Mouse (Mus musculus): ENCODE results near the gene Ak1. TPM values are rescaled to one million over a fixed set of nuclear protein-coding genes. Genes with fewer than 3 reads are reported as not detected.
A peak's percentile ranks its signal among the peaks of the same experiment; 100 is the strongest.

Gene Ak1
- polyA plus RNA-seq, 1 experiment from 2014 or later, result 125 TPM

DNA sequence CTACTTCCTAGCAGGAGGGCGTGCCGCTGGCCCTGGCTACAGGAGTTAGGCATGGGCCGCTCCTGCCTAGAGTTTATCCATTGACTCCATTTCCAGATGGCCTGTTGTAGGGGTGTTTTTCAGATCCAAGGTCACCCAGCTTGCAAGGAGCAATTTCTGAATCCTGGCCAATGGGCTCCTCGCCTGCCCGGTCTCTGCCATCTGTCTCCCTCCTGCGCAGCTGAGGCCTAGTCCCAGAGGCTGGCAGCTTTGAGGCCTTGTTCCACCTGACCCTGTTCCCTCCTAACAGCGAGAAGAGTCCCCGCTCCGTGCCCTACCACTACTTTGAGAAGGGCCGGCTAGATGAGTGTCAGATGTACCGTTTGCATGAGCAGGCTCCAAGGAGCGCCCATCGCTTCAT is 24.8 kb upstream of the Ak1 start:
- Histone ChIP-seq H3K9me3 (ENCODE audit: control insufficient read depth, low read length) (no peaks in the 10 kb centered on the region), H3K36me3 (ENCODE audit: control insufficient read depth, insufficient read depth, low read length) (peaks cover 45% of the 10 kb centered on the region; the same call in 1 of the 2 replicates), H3K4me3 (ENCODE audit: low read depth, low read length) (no peak overlapping the region), H3K4me2 (ENCODE audit: low read depth, low read length) (no peak overlapping the region), H3K27me3 (replicated peaks; ENCODE audit: control insufficient read depth, insufficient read depth, low read length) (no peaks in the 10 kb centered on the region), H3K4me1 (ENCODE audit: control insufficient read depth, insufficient read depth, low read length) (peaks cover 5% of the 10 kb centered on the region; the same call in 1 of the 2 replicates), H3K27ac (replicated peaks; ENCODE audit: low read depth, low read length) (no peak overlapping the region), H3K9ac (ENCODE audit: low read depth, low read length) (no peak overlapping the region)
- ATAC-seq (ENCODE audit: low read depth), result no peak
- 87% methylated on average over 13 of the region's 13 CpGs for WGBS
- DNase-seq (ENCODE audit: low spot score), result no peak

DNA sequence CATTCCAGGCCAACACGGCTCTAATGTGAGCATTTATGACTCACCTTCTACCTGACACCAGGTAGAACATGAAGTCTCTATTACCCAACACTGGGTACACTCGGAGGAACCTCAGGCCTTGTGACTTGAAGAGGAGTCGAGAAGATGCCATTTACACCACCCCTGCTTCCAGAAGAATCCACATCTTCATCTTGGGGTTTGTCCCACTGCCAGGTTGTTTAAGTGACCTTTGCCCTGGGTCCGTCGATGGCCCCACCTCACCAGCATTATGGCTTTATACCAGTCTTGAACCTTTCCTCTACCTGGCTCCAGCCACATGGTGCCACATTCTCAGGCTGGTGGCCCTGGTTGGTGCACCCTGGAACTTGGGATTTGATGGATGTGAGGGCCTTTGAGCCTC is 24.3 kb upstream of the Ak1 start:
- H3K27me3 ChIP-seq (replicated peaks; ENCODE audit: control insufficient read depth, insufficient read depth, low read length), result no peaks in the 10 kb centered on the region
- no peak for DNase-seq (ENCODE audit: low spot score)
- H3K36me3 ChIP-seq (ENCODE audit: control insufficient read depth, insufficient read depth, low read length), result peaks cover 45% of the 10 kb centered on the region; the same call in 1 of the 2 replicates
- H3K4me1 ChIP-seq (ENCODE audit: control insufficient read depth, insufficient read depth, low read length), result peaks cover 5% of the 10 kb centered on the region; the same call in 1 of the 2 replicates
- H3K27ac ChIP-seq (replicated peaks; ENCODE audit: low read depth, low read length), result no peak overlapping the region
- 93% methylated on average over 5 of the region's 5 CpGs for WGBS
- no peaks in the 10 kb centered on the region for H3K9me3 ChIP-seq (ENCODE audit: control insufficient read depth, low read length)
- H3K9ac ChIP-seq (ENCODE audit: low read depth, low read length), result no peak overlapping the region
- no peak overlapping the region for H3K4me3 ChIP-seq (ENCODE audit: low read depth, low read length)
- H3K4me2 ChIP-seq (ENCODE audit: low read depth, low read length), result no peak overlapping the region
- no peak for ATAC-seq (ENCODE audit: low read depth)

- 87% methylated on average over 5 of the region's 5 CpGs for WGBS
Measured at GRCm38 (mm10) chr2:32597699-32598098, 23.9 kb upstream of the Ak1 start.

GRCm38 (mm10) chr2:32598506-32598905 is 23.1 kb upstream of the Ak1 start:
- Histone ChIP-seq H3K4me3 (ENCODE audit: low read depth, low read length) (no peak overlapping the region), H3K9me3 (ENCODE audit: control insufficient read depth, low read length) (no peaks in the 10 kb centered on the region), H3K27me3 (replicated peaks; ENCODE audit: control insufficient read depth, insufficient read depth, low read length) (no peaks in the 10 kb centered on the region), H3K4me1 (ENCODE audit: control insufficient read depth, insufficient read depth, low read length) (peaks cover 5% of the 10 kb centered on the region; the same call in 1 of the 2 replicates), H3K27ac (replicated peaks; ENCODE audit: low read depth, low read length) (no peak overlapping the region), H3K36me3 (ENCODE audit: control insufficient read depth, insufficient read depth, low read length) (peaks cover 38% of the 10 kb centered on the region; the same call in 1 of the 2 replicates), H3K4me2 (ENCODE audit: low read depth, low read length) (no peak overlapping the region), H3K9ac (ENCODE audit: low read depth, low read length) (no peak overlapping the region)
- no peak for DNase-seq (ENCODE audit: low spot score)
- no peak for ATAC-seq (ENCODE audit: low read depth)
- WGBS, result 81% methylated on average over 8 of the region's 8 CpGs

More at GRCm38 (mm10) chr2:32597699-32598098, 23.9 kb upstream of the Ak1 start:
- Histone ChIP-seq H3K9ac (ENCODE audit: low read depth, low read length) (no peak overlapping the region), H3K4me3 (ENCODE audit: low read depth, low read length) (no peak overlapping the region), H3K36me3 (ENCODE audit: control insufficient read depth, insufficient read depth, low read length) (peaks cover 45% of the 10 kb centered on the region; the same call in 1 of the 2 replicates), H3K27me3 (replicated peaks; ENCODE audit: control insufficient read depth, insufficient read depth, low read length) (no peaks in the 10 kb centered on the region), H3K4me1 (ENCODE audit: control insufficient read depth, insufficient read depth, low read length) (peaks cover 5% of the 10 kb centered on the region; the same call in 1 of the 2 replicates), H3K9me3 (ENCODE audit: control insufficient read depth, low read length) (no peaks in the 10 kb centered on the region), H3K4me2 (ENCODE audit: low read depth, low read length) (no peak overlapping the region), H3K27ac (replicated peaks; ENCODE audit: low read depth, low read length) (no peak overlapping the region)
- DNase-seq (ENCODE audit: low spot score), result no peak
- no peak for ATAC-seq (ENCODE audit: low read depth)

- ATAC-seq (ENCODE audit: low read depth) (no peak), DNase-seq (ENCODE audit: low spot score) (no peak)
- Histone ChIP-seq H3K9me3 (ENCODE audit: control insufficient read depth, low read length) (no peaks in the 10 kb centered on the region), H3K36me3 (ENCODE audit: control insufficient read depth, insufficient read depth, low read length) (peaks cover 29% of the 10 kb centered on the region; the same call in 1 of the 2 replicates), H3K4me3 (ENCODE audit: low read depth, low read length) (no peak within 1 kb of the TSS), H3K27me3 (replicated peaks; ENCODE audit: control insufficient read depth, insufficient read depth, low read length) (no peaks in the 10 kb centered on the region), H3K4me1 (ENCODE audit: control insufficient read depth, insufficient read depth, low read length) (peaks cover 5% of the 10 kb centered on the region; the same call in 1 of the 2 replicates), H3K27ac (replicated peaks; ENCODE audit: low read depth, low read length) (no peak within 1 kb of the TSS), H3K4me2 (ENCODE audit: low read depth, low read length) (no peak within 1 kb of the TSS), H3K9ac (ENCODE audit: low read depth, low read length) (no peak within 1 kb of the TSS)
- 82% methylated on average over 3 of the region's 3 CpGs for WGBS
Measured at GRCm38 (mm10) chr2:32599409-32599808, 22.1 kb upstream of the Ak1 start, which contains the start of gene St6galnac6. St6galnac6 (plus strand) TSS chr2:32599709.

GRCm38 (mm10) chr2:32601417-32602065 is 20.0 kb upstream of the Ak1 start:
- ATAC-seq (ENCODE audit: low read depth) (peak; percentile 19; the same call in 1 of the 2 replicates), DNase-seq (ENCODE audit: low spot score) (peak; percentile 55)
- H3K36me3 ChIP-seq (ENCODE audit: control insufficient read depth, insufficient read depth, low read length), result peaks cover 14% of the 10 kb centered on the region; the same call in 1 of the 2 replicates
- no peaks in the 10 kb centered on the region for H3K9me3 ChIP-seq (ENCODE audit: control insufficient read depth, low read length)
- peaks cover 5% of the 10 kb centered on the region; the same call in 1 of the 2 replicates for H3K4me1 ChIP-seq (ENCODE audit: control insufficient read depth, insufficient read depth, low read length)
- H3K9ac ChIP-seq (ENCODE audit: low read depth, low read length), result no peak overlapping the region
- H3K27me3 ChIP-seq (replicated peaks; ENCODE audit: control insufficient read depth, insufficient read depth, low read length), result no peaks in the 10 kb centered on the region
- no peak overlapping the region for H3K4me2 ChIP-seq (ENCODE audit: low read depth, low read length)
- 28% methylated on average over 8 of the region's 8 CpGs for WGBS
- H3K4me3 ChIP-seq (ENCODE audit: low read depth, low read length), result no peak overlapping the region
- H3K27ac ChIP-seq (replicated peaks; ENCODE audit: low read depth, low read length), result peak overlapping the region; percentile 70

DNA sequence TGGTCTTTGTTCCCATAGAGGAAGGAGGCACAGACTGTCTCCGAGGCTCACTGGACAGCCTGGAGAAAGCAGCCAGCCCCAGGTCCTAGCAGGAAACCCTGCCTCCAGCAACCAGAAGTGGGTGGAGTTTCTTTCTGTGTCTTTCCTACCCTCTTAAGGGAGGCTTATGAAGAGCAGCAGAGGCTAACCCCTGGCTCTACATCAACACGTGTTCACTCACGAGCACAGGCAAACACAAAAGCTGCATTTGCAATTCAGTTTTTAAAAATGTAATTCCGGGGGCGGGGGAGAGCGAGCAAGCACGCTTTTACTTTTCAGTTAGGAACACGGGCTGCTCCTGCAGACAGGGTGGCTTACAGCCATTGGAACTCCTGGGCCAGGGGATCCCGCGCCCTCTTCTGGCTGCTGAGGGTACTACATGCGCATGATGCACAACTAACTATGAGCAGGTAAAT is 18.9 kb upstream of the Ak1 start:
- Histone ChIP-seq H3K9ac (ENCODE audit: low read depth, low read length) (0 out of 2 replicates have a peak overlapping the region, but pooled peaks have one; percentile 0), H3K27me3 (replicated peaks; ENCODE audit: control insufficient read depth, insufficient read depth, low read length) (0 out of 2 replicates have a peak, but pooled peaks cover 3% of the 10 kb centered on the region), H3K4me2 (ENCODE audit: low read depth, low read length) (peak overlapping the region; percentile 51), H3K27ac (replicated peaks; ENCODE audit: low read depth, low read length) (peak overlapping the region; percentile 61), H3K4me3 (ENCODE audit: low read depth, low read length) (peak overlapping the region; percentile 33), H3K36me3 (ENCODE audit: control insufficient read depth, insufficient read depth, low read length) (peaks cover 4% of the 10 kb centered on the region; the same call in 1 of the 2 replicates), H3K9me3 (ENCODE audit: control insufficient read depth, low read length) (no peaks in the 10 kb centered on the region), H3K4me1 (ENCODE audit: control insufficient read depth, insufficient read depth, low read length) (peaks cover 7% of the 10 kb centered on the region)
- peak; percentile 80 for DNase-seq (ENCODE audit: low spot score)
- ATAC-seq (ENCODE audit: low read depth), result peak; percentile 56
- under 1% methylated on average over 11 of the region's 11 CpGs for WGBS

DNA sequence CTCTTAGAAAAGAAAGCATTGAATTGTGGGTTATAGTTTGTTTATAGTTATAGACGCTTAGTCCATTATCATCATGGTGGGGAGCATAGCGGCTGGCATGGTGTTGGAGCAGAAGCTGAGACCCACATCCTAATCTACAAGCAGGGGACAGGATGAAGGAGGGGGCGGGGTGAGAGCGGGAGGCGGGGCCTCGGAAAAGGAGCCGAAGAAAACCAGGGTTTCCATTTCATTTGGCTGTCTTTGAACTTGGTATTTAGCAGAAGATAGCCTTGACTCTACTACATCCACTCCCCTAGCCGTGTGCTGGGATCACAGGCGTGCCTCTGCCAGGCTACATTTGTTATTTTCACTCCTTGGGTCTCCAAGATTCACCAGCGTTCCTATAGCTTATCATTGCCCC is 16.9 kb upstream of the Ak1 start:
- 0 out of 2 replicates have a peak, but pooled peaks cover 3% of the 10 kb centered on the region for H3K27me3 ChIP-seq (replicated peaks; ENCODE audit: control insufficient read depth, insufficient read depth, low read length)
- H3K9me3 ChIP-seq (ENCODE audit: control insufficient read depth, low read length), result no peaks in the 10 kb centered on the region
- 55% methylated on average over 10 of the region's 10 CpGs for WGBS
- DNase-seq (ENCODE audit: low spot score) (no peak), ATAC-seq (ENCODE audit: low read depth) (no peak)
- no peak overlapping the region for H3K4me3 ChIP-seq (ENCODE audit: low read depth, low read length)
- no peak overlapping the region for H3K4me2 ChIP-seq (ENCODE audit: low read depth, low read length)
- no peak overlapping the region for H3K9ac ChIP-seq (ENCODE audit: low read depth, low read length)
- H3K4me1 ChIP-seq (ENCODE audit: control insufficient read depth, insufficient read depth, low read length), result peaks cover 20% of the 10 kb centered on the region
- no peak overlapping the region for H3K27ac ChIP-seq (replicated peaks; ENCODE audit: low read depth, low read length)
- H3K36me3 ChIP-seq (ENCODE audit: control insufficient read depth, insufficient read depth, low read length), result no peaks in the 10 kb centered on the region

All from embryonic facial prominence, embryonic 14.5 days (tissue).